Mouse (Mus musculus) heart, adult 2 months (tissue): Measurements from ENCODE around the gene Lsp1. TPM values are rescaled to one million over a fixed set of nuclear protein-coding genes. Genes with fewer than 3 reads are reported as not detected.

Source experiments
- DNase-seq, 2 experiments: peaks; one replicate each; pipeline ENCODE4 v3.0.0; 2021
- H3K27ac ChIP-seq: fragments of 200-600 bp; 2 replicates; pipeline ENCODE4 v1.8.1; 2022
- H3K27me3 ChIP-seq: fragments of 200-500 bp; 2 replicates; pipeline ENCODE4 v1.6.1; 2012; ENCODE audit warnings: mild to moderate bottlenecking, low read length, inconsistent platforms, mixed read lengths; ENCODE audit not compliant: control insufficient read depth, insufficient read depth
- H3K36me3 ChIP-seq: fragments of 200-500 bp; 2 replicates; pipeline ENCODE4 v1.6.1; 2012; ENCODE audit warnings: low read length, inconsistent platforms; ENCODE audit not compliant: control insufficient read depth, insufficient read depth
- H3K4me1 ChIP-seq: fragments of 200-500 bp; 2 replicates; pipeline ENCODE4 v1.6.1; 2011; ENCODE audit warnings: low read length; ENCODE audit not compliant: control insufficient read depth, insufficient read depth
- H3K4me3 ChIP-seq: fragments of 200-600 bp; 2 replicates; pipeline ENCODE4 v1.8.1; 2022
- H3K79me2 ChIP-seq: fragments of 200-500 bp; replicated peaks from 2 replicates; pipeline ENCODE4 v1.6.1; 2012; ENCODE audit warnings: mild to moderate bottlenecking, inconsistent platforms, low read length, moderate library complexity, mixed read lengths; ENCODE audit not compliant: control insufficient read depth, insufficient read depth
- H3K9ac ChIP-seq: fragments of 200-500 bp; 2 replicates; pipeline ENCODE4 v1.6.1; 2012; ENCODE audit warnings: low read depth, mild to moderate bottlenecking, control low read depth, inconsistent platforms, low read length, mixed read lengths
- CTCF ChIP-seq: fragments of 200-600 bp; IDR thresholded peaks from 2 replicates; pipeline ENCODE4 v1.8.1; 2022; ENCODE audit warnings: antibody characterized with exemption, mild to moderate bottlenecking, moderate library complexity
- EP300 ChIP-seq: fragments of 200-500 bp; IDR thresholded peaks from 2 replicates; pipeline ENCODE4 v1.6.1; 2011; ENCODE audit warnings: low read depth, low read length, control low read depth; ENCODE audit not compliant: insufficient read depth
- POLR2A ChIP-seq: fragments of 200-500 bp; IDR thresholded peaks from 2 replicates; pipeline ENCODE4 v1.6.1; 2011; ENCODE audit warnings: mild to moderate bottlenecking, low read depth, low read length, control low read depth; ENCODE audit not compliant: insufficient read depth
- WGBS: fragments of 180-500 bp; shearing (Covaris S2); methylation state at CpG from one replicate; pipeline ENCODE4 v1.1.7; 2018; 5-methylcytosine and 5-hydroxymethylcytosine counted together
- intact Hi-C: fragments of 180-260 bp; cut with DNase I; formaldehyde crosslinking; loops from one replicate; pipeline ENCODE4 v1.15.1; 2025
- polyA plus RNA-seq: library from polyadenylated mRNA; depleted of rRNA; stranded (reverse); fragments of >200 nt; gene quantifications from 2 replicates; pipeline ENCODE4 v1.2.3, GENCODE M21; 2012
- total RNA-seq, 2 experiments: library from RNA; stranded (reverse); gene quantifications; 2 replicates each; pipeline ENCODE4 v1.2.3; 2021

Lsp1 gene
- total and polyA plus RNA-seq, 3 experiments, result 28.4 to 96.6 (median 35.0) TPM

DNA sequence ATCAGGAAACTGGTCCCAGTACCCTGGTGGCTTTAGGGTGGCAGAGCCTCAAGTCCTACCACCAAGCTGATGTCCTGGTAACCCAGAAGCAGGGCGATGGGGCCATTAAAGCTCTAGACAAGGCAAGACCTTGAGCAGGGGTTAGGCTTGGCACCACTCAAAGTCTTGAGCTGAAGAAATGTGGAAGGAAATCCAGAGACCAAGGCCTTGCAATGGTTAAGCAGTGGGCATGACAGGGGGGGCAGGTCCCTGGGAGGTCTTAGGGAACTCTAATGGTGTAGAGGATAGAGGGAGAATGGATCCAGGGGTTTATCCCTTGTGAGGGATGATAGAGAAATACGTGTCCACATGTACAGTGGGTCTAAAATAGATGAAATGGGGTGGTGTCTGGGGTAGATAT lies 12.9 kb downstream of the Lsp1 start:
- peak; percentile 5 to 19 for DNase-seq
- TF ChIP-seq EP300 (no peak), CTCF (no peak), POLR2A (no peak)
- WGBS, result 90% methylated on average over 2 of the region's 2 CpGs
- no peaks in the 10 kb centered on the region for H3K36me3 ChIP-seq
- intact Hi-C loops, result no loop called here
- peaks cover 23% of the 10 kb centered on the region for H3K4me1 ChIP-seq
- no peak overlapping the region for H3K9ac ChIP-seq
- H3K79me2 ChIP-seq, result no peaks in the 10 kb centered on the region
- H3K27ac ChIP-seq, result no peak overlapping the region
- no peak overlapping the region for H3K4me3 ChIP-seq
- H3K27me3 ChIP-seq, result no peaks in the 10 kb centered on the region

DNA sequence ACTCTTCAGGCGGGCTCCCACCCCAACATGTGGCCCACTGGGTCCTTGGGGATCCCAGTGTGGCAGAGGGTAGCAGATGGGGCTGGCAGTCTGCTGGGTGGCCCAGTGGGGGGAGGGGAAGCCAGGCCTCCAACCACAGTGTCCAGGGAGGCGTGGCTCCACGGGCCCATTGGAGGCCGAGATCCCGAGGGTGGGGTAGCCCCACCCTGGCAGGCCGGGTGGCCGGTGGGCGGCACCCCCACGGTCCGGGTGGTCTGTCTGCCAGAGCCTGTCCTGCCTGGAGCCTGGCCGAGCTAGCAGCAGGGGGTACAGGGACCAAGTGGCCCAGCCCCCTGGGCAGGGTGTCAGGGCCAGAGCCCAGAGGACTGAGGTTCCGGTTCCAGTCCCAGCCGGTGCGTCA lies 14.2 kb downstream of the Lsp1 start:
- no peaks in the 10 kb centered on the region for H3K79me2 ChIP-seq
- H3K4me3 ChIP-seq, result peak overlapping the region; percentile 41
- intact Hi-C loops, result loop anchor here (5.0 kb wide), 1 partner anchor 32 kb away; the partner anchor contains the start of gene Tnni2
- H3K4me1 ChIP-seq, result peaks cover 23% of the 10 kb centered on the region
- DNase-seq, result peak; percentile 74 to 80
- peak overlapping the region; percentile 80 for H3K27ac ChIP-seq
- H3K36me3 ChIP-seq, result no peaks in the 10 kb centered on the region
- H3K27me3 ChIP-seq, result no peaks in the 10 kb centered on the region
- 67% methylated on average over 14 of the region's 14 CpGs for WGBS
- peak overlapping the region; percentile 51 for H3K9ac ChIP-seq
- TF ChIP-seq EP300 (no peak), POLR2A (no peak; the same call in 1 of the 2 replicates), CTCF (no peak)

- TF ChIP-seq EP300, result no peak
- peak; percentile 45; the same call in 1 of the 2 replicates for TF ChIP-seq POLR2A
- Histone ChIP-seq H3K27me3 (no peaks in the 10 kb centered on the region), H3K9ac (peak overlapping the region; percentile 51), H3K79me2 (no peaks in the 10 kb centered on the region), H3K4me1 (peaks cover 17% of the 10 kb centered on the region), H3K27ac (peak overlapping the region; percentile 80), H3K36me3 (no peaks in the 10 kb centered on the region), H3K4me3 (peak overlapping the region; percentile 41)
- intact Hi-C loops, result loop anchor here (5.0 kb wide), 1 partner anchor 33 kb away; the partner anchor contains the start of gene Tnni2
- WGBS, result 31% methylated on average over 7 of the region's 7 CpGs
- peak; percentile 33 to 34 for DNase-seq
These were observed 15.0 kb downstream of the Lsp1 start for GRCm38 (mm10) chr7:142475641-142476040.

DNA sequence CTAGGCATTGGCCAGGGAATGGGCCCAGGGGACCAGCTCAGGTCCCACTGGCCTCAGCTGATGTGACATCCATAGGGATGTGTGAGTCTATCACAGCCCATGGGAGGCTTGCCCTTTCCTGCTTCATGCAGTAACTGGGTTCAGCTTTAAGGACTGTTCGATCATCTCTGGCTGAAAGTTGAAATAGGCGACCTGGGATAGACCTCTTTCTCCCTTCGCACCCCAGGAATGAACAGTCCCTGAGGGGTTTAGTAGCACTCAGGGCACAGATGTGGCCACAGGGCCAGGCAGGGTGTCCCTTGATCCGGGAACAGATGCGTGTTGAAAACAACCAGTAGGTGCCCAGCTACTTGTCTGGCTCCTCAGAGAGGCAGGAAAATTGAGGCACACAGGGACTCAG lies 15.7 kb downstream of the Lsp1 start:
- intact Hi-C loops, result loop anchor here (5.0 kb wide), 1 partner anchor 34 kb away; the partner anchor contains the start of gene Tnni2
- Histone ChIP-seq H3K27ac (peak overlapping the region; percentile 80), H3K79me2 (no peaks in the 10 kb centered on the region), H3K4me3 (peak overlapping the region; percentile 41), H3K36me3 (no peaks in the 10 kb centered on the region), H3K4me1 (peaks cover 13% of the 10 kb centered on the region), H3K27me3 (no peaks in the 10 kb centered on the region), H3K9ac (peak overlapping the region; percentile 51)
- DNase-seq, result peak in 1 of 2 experiments; percentile 5
- WGBS, result 74% methylated on average over 5 of the region's 5 CpGs
- TF ChIP-seq CTCF (no peak), EP300 (no peak), POLR2A (no peak)

GRCm38 (mm10) chr7:142476795-142477452 lies 16.3 kb downstream of the Lsp1 start:
- Histone ChIP-seq H3K27ac (peak overlapping the region; percentile 80), H3K27me3 (no peaks in the 10 kb centered on the region), H3K4me3 (peak overlapping the region; percentile 41), H3K79me2 (no peaks in the 10 kb centered on the region), H3K4me1 (peaks cover 10% of the 10 kb centered on the region), H3K36me3 (no peaks in the 10 kb centered on the region), H3K9ac (peak overlapping the region; percentile 51)
- intact Hi-C loops, result loop anchor here (5.0 kb wide), 1 partner anchor 35 kb away; the partner anchor contains the start of gene Tnni2
- TF ChIP-seq POLR2A, result peak; percentile 46; the same call in 1 of the 2 replicates
- TF ChIP-seq CTCF, result no peak
- TF ChIP-seq EP300, result peak; percentile 66
- 53% methylated on average over 13 of the region's 13 CpGs for WGBS
- DNase-seq, result peak; percentile 73 to 74

DNA sequence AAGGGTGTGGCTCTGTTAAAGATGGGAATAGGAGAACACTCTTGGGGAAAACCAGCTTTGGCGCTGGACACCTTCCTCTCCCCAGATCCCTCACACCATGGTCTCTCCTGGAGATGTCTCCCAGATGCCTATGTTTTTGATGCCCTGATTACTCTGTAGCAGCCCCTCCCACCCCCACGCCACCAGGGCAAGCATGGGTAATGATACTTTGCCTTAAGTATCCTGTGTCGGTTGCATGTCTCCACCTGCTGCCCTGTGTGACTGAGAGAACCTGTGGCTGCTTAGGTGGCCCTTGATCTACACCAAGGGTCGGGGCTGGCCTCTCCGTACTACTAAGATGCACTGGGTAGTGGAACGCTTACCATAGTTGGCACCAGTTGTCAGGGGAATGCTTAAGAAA lies 17.4 kb downstream of the Lsp1 start:
- Histone ChIP-seq H3K9ac (peak overlapping the region; percentile 43), H3K79me2 (no peaks in the 10 kb centered on the region), H3K4me1 (peaks cover 11% of the 10 kb centered on the region), H3K27me3 (no peaks in the 10 kb centered on the region), H3K4me3 (peak overlapping the region; percentile 41), H3K36me3 (no peaks in the 10 kb centered on the region), H3K27ac (peak overlapping the region; percentile 80)
- 71% methylated on average over 6 of the region's 6 CpGs for WGBS
- TF ChIP-seq CTCF, result no peak
- TF ChIP-seq EP300, result no peak
- TF ChIP-seq POLR2A, result no peak
- peak in 1 of 2 experiments; percentile 27 for DNase-seq
- intact Hi-C loops, result loop anchor here (5.0 kb wide), 1 partner anchor 36 kb away; the partner anchor contains the start of gene Tnni2
